Mouse (Mus musculus) left cerebral cortex, adult 11 months (tissue): ENCODE measurements around the gene Mt3.
"Not testable (repeated sequence)": the region's sequence is repeated elsewhere in the genome, so short reads cannot be mapped to it uniquely, and the experiment has no call there.

ENCODE experiments used
- DNase-seq: peaks from one replicate; pipeline ENCODE4 v3.0.0; 2022; ENCODE audit warnings: low spot score

Mt3 gene

DNA sequence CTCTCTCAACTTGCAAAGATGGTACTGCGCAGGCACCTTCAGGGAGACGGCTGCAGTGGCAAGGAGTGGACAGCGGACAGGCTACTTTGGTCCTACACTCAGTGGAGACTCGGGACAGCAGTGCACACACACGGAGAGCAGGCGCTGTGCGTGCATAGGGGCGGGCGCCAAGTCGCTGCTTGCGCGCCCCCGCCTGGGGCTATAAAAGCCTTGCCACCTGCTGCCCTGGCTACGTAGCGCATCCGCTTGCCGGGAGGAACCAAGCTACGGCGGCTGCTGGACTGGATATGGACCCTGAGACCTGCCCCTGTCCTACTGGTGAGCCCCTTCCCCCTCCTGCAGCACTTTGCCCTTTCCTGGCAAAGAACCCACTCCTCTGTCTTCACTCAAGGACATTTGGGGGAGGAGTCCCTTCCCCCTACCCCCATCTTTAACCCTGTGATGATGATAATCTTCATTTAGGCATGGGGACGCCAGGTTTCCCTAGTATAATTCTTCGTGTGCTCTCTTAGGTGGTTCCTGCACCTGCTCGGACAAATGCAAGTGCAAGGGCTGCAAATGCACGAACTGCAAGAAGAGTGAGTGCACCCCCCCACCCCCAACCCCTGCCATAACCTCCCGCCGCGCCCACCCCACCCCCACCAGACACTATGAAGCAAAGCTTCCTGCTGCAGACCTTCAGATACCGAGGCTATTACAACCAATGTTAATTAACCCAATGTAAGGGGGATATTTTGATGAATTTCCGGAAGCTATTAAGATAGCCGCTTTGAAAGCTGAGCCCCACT, at the start of gene Mt3:
TSS of gene Mt3 (plus strand) at position 95 of the 788 bp plus-strand sequence.
- DNase-seq: peak; percentile 72

DNA sequence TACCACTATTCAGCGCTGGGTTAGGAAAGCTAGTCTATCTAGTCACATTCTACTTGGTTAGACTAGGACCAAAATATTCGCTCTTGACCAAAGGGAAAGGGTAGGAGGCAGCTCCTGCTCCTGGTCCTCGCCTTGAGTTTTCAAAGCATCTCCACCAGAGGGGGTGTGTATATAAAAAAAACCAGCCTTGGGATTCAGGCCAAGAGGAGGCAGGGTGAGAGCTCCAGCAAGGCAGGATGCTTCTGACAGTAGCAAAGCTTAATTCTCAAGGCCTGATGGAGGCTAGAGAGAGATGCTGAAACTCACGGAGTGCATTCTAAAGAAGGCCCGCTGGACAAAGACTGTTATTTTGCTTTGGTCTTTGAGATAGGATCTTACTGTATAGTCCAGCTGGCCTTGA, 48.3 kb upstream of the Mt3 start:
- DNase-seq: no peak

DNA sequence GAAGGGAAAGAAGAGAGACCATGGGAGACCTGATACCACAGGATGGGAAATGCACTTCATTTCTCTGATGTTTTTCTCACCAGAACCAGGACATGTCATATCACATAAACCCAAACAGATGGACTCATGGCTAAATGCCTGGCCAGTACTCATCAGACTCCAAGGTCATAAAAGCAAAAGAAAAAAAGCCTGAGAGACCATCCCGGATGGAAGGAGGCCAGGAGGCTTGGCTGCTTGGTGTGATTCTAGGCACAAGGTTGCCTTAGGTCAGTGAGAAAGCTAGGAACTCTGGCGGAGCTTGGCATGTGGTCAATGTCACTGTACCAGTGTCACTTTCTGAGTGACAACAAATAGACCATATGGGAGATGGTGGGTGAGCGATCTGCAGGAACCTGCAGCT, 44.5 kb upstream of the Mt3 start:
- no peak for DNase-seq

DNA sequence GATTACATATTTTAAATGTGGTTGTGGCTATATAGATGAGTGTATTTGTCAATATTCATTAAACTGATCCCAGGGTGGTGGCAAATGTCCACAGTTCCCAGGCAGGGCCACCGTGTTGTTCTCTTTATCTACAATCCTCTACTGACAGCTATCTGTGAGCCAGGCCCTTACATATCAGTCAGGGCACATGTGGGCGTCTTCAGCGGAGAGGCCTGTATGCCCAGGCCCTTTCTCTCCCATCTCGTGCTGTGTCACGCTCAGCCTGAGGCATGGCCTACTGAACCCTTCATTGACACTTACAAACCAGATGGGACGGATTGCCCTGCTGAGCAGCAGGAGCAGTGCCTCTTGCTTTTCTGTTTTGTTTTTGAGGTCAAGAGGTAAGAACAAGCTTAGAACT, 43.0 kb upstream of the Mt3 start:
- DNase-seq: no peak

DNA sequence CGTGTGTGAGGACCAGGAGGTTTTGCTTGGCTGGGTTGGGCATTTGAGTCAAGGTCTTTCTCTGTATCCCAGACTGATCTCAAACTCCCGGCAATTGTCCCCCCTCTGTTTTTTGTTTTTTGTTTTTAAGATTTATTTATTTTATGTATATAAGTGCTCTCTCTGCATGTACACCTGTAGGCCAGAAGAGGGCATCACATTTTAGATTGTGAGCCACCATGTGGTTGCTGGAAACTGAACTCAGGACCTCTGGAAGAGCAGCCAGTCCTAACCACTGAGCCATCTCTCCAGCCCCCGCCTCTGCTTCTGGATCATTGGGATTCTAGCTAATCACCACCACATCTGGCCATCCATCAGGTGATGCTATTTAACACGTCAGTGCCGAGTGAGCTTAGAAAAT, 42.6 kb upstream of the Mt3 start:
- DNase-seq: no peak

DNA sequence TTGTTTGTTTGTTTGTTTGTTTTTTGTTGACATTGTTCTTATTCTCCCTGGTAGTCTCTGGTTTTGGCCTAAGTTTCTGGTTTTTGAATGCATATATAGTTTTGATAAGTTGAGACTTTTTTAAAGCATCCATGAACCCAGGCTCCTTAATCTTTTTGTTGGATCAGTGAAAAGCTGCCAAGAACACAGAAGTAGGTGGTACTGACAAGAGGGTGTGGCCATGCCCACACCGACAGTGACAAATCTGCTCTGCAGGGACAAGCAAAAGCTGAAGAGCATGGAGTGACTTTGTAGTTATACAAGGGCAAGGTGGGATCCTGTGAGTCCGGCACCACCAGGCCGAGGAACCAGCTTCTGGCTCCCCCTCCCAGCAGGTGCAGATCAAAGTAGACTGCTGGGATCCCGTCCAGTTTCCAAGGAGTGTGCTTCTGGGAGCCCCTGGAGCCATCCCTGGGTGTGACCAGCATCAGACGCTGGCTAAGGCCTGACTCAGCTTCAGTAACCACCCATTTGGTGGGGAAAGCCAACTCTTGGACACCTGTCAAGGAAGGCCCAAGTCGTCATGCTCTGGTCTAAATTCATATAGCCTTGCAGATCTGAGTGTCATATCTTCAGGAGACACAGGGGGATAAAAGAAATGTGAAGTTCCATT, 41.8 kb upstream of the Mt3 start:
- DNase-seq: no peak

DNA sequence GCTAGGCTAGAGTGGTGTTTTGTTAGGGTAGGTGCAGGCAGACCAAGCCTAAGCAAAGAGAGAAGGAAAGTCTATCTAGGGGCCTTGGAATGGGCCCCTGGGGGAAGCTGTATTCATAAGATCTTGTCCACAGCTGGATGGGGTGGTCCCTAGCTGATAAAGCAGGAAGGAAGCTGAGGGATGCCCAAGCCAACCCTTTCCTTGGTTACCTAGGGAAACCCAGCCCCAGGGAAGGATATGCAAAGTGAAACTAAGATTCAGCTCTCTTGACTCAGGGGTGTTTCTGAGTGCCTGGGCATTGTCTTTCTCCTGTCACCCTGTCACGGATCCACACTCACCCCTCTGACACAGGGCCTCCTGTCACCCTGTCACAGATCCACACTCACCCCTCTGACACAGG, 39.0 kb upstream of the Mt3 start:
- no peak for DNase-seq

DNA sequence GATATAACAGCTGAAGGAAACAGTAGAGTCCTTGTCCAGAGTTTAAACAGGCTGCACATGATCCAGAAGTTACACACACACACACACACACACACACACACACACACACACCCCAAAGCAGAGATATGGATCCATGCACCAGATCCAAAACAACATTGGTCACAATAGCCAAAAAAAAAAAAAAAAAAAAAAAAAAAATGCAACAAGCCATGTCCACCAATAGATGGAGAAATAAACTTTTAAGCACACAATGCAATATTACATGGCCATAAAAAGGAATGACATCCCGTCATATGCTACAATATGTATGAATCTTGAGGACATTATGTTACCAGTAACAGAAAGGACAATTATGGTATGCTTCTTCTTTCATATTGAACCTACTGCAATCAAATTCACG, 38.4 kb upstream of the Mt3 start:
- no peak for DNase-seq

- peak; percentile 47 for DNase-seq
These were observed 33.5 kb upstream of the Mt3 start for GRCm38 (mm10) chr8:94118776-94119430.

GRCm38 (mm10) chr8:94121625-94122024, 30.8 kb upstream of the Mt3 start:
- no peak for DNase-seq

DNA sequence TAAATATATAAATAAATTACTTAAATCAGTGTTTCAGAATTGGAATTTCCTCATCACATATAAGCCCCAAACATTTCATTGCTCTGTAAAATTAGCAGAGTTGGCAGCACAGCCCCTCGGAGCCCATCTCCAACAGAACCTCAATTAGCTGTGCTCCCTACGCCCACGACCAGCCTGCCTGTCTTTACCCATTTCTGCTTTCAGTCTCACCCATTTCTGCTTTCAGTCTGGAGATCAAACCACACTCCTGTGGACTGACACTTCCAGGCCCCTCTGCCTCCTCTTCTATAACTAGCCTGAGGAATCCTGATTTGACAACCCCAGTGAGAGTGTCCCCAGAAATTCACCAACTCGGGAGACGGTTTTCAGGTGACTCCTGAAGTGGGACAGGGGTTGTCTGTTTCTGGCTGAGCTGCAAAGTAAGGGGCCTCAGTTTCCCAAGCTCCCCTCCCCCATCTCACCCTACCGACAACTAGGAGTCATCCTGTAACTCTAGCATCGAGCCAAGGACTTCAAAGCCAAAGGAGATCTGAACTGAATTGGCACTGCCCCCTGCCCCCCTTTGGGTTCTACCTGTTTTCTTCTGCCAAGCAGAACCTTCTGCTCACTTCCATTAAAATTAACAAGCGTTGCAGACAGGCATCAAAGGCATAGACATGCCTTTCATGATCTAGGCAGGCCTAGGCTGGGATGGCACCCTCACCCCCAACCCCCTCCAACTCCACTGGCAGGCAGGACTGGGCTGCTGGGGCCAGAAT, 29.5 kb upstream of the Mt3 start:
- no peak for DNase-seq

DNA sequence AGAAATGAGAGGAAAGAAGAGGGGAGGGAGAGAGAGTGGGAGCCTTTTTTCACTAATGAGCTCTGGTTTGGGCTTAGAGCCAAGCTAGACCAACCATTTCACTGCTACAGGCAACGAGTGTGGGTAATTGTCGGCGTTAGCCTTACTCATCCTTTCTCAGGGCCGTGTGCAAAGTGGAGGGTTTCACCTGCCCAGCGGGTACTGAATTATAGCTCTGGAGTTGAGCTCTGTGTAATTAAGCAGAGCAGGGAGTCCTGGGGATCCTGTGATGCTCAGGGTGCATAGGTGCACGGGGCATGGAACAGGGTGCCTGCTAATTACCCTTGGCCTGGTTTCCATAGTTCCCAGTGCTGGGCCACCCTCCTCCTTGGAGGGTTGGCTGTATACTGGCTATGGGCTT, 24.7 kb upstream of the Mt3 start:
- DNase-seq: no peak

DNA sequence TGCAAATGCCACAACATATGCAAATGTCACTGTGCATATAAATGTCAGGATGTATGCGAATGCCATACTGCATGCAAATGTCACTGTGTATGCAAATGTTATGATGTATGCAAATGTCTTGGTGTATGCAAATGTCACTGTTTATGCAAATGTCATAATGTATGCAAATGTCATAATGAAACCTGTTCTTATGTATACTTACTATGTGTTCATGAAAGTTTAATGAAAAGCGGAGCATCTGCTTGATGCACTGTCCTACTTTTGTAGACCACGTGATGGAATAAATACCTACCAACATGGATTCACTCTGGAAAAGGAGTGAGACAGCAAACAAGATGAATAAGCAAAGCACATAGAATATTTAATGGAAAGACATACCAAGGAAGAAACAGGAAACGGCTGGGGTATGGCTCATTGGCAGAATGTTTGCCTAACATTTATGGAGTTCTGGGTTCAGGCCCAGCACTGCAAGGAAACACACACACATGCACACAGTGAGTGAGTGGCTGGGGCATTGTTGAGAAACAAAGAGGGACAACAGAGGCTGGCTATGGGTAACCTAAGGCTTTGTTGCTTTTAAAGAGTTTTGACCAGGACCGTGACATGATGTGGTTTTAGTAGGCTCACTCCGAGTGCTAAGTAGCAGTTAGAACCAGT, 23.1 kb upstream of the Mt3 start:
- no peak for DNase-seq

- DNase-seq: no peak
These were observed 22.3 kb upstream of the Mt3 start for GRCm38 (mm10) chr8:94130126-94130525.

GRCm38 (mm10) chr8:94132096-94132495, 20.3 kb upstream of the Mt3 start:
- DNase-seq: no peak

DNA sequence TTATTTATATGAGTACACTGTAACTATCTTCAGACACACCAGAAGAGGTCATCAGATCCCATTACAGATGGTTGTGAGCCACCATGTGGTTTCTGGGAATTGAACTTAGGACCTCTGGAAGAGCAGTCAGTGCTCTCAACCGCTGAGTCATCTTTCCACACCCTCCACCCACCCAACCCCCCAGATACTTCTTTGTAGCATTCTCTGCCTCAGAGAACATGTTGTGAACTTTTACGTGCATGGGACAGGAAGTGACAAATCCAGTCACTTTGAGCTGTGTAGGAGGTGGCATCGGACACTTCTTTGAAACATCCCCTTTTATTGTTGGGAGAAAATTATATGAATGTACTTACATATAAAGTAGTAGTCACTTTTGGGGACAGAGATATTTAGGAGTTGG, 17.8 kb upstream of the Mt3 start:
- not testable (repeated sequence) for DNase-seq

- DNase-seq: no peak
These were observed 16.9 kb upstream of the Mt3 start for GRCm38 (mm10) chr8:94135556-94135955.

- DNase-seq: no peak
These were observed 16.2 kb upstream of the Mt3 start for GRCm38 (mm10) chr8:94136192-94136591.

GRCm38 (mm10) chr8:94136933-94137332, 15.5 kb upstream of the Mt3 start, which contains the start of gene Mt4:
Mt4 (plus strand) TSS chr8:94137197.
- DNase-seq: no peak

- no peak for DNase-seq
These were observed 12.1 kb upstream of the Mt3 start for GRCm38 (mm10) chr8:94140266-94140795.

- DNase-seq: no peak
These were observed 4.2 kb upstream of the Mt3 start for GRCm38 (mm10) chr8:94148236-94148635.

DNA sequence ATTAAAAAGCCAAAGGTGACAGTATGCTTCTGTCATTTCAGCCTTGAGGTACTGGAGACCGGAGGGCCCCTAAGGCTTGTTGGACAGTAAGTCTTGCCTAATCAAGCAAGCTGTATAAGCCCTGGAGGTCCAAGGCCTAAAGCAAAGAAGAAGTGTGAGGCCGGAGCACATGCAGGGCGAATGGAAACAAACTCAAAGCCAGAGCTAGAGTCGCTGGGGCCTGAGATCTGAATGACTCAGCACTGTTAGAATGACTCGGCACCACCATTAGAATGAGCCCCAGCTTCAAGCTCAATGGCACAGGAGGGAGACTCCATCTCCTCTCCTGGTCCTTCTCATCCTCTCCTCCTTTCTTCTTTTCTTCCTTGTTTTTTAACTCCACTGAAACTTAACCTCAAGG, 1.5 kb upstream of the Mt3 start:
- DNase-seq: no peak
